Mouse (Mus musculus) left cerebral cortex, postnatal 4 days (tissue): ENCODE results near the gene Rad9a. TPM values are rescaled to one million over a fixed set of nuclear protein-coding genes. Genes with fewer than 3 reads are reported as not detected.

Experiments
- DNase-seq: peaks from one replicate; pipeline ENCODE4 v3.0.0-alpha.2; 2022
- intact Hi-C: fragments of 180-260 bp; cut with DNase I; formaldehyde crosslinking; loops from one replicate; pipeline ENCODE4 v1.15.1; 2025
- total RNA-seq, 2 experiments: library from RNA; stranded (reverse); gene quantifications; 2 replicates each; pipeline ENCODE4 v1.2.3; 2021

Gene Rad9a
- total RNA-seq, 2 experiments from 2014 or later, result 9.8 to 10.6 TPM

- intact Hi-C loops, result loop anchor here (10.0 kb wide), 1 partner anchor 204 kb away; the partner anchor contains the start of gene Ndufv1
- DNase-seq, result no peak
These were observed 17.3 kb upstream of the Rad9a start for GRCm38 (mm10) chr19:4218784-4219183.

- no peak for DNase-seq
- intact Hi-C loops, result loop anchor here (10.0 kb wide), 1 partner anchor 203 kb away; the partner anchor contains the start of gene Ndufv1
These were observed 16.8 kb upstream of the Rad9a start for GRCm38 (mm10) chr19:4218293-4218692.

- DNase-seq, result no peak
- intact Hi-C loops, result loop anchor here (10.0 kb wide), 1 partner anchor 203 kb away; the partner anchor contains the start of gene Ndufv1
These were observed 16.4 kb upstream of the Rad9a start for GRCm38 (mm10) chr19:4217855-4218254.

GRCm38 (mm10) chr19:4217140-4217539 lies 15.7 kb upstream of the Rad9a start:
- intact Hi-C loops, result loop anchor here (10.0 kb wide), 1 partner anchor 202 kb away; the partner anchor contains the start of gene Ndufv1
- DNase-seq, result no peak

- DNase-seq, result no peak
- intact Hi-C loops, result loop anchor here (10.0 kb wide), 1 partner anchor 201 kb away; the partner anchor contains the start of gene Ndufv1
These were observed 14.7 kb upstream of the Rad9a start for GRCm38 (mm10) chr19:4216041-4216685.

- intact Hi-C loops, result loop anchor here (10.0 kb wide), 1 partner anchor 201 kb away; the partner anchor contains the start of gene Ndufv1
- DNase-seq, result no peak
These were observed 14.0 kb upstream of the Rad9a start for GRCm38 (mm10) chr19:4215451-4215840.

- no peak for DNase-seq
- intact Hi-C loops, result loop anchor here (10.0 kb wide), 1 partner anchor 200 kb away; the partner anchor contains the start of gene Ndufv1
These were observed 13.4 kb upstream of the Rad9a start for GRCm38 (mm10) chr19:4214771-4215450.

GRCm38 (mm10) chr19:4214071-4214770 lies 12.8 kb upstream of the Rad9a start, which contains the start of the genes Clcf1 and AC109138.7:
Clcf1 (plus strand) TSS chr19:4214238.
AC109138.7 (plus strand) TSS chr19:4214357.
- DNase-seq, result no peak
- intact Hi-C loops, result loop anchor here (10.0 kb wide), 1 partner anchor 199 kb away; the partner anchor contains the start of gene Ndufv1

GRCm38 (mm10) chr19:4213524-4213974 lies 12.1 kb upstream of the Rad9a start:
- DNase-seq, result no peak
- intact Hi-C loops, result loop anchor here (10.0 kb wide), 1 partner anchor 199 kb away; the partner anchor contains the start of gene Ndufv1

- intact Hi-C loops, result loop anchor here (10.0 kb wide), 1 partner anchor 197 kb away; the partner anchor contains the start of gene Ndufv1
- DNase-seq, result no peak
These were observed 10.6 kb upstream of the Rad9a start for GRCm38 (mm10) chr19:4211891-4212588.

GRCm38 (mm10) chr19:4208563-4208962 lies 7.1 kb upstream of the Rad9a start:
- intact Hi-C loops, result no loop called here
- DNase-seq, result no peak

GRCm38 (mm10) chr19:4206971-4207370 lies 5.5 kb upstream of the Rad9a start:
- intact Hi-C loops, result no loop called here
- DNase-seq, result peak; percentile 71

GRCm38 (mm10) chr19:4204889-4205288 lies 3.4 kb upstream of the Rad9a start:
- intact Hi-C loops, result no loop called here

GRCm38 (mm10) chr19:4203604-4204326 lies 2.3 kb upstream of the Rad9a start:
- intact Hi-C loops, result no loop called here
- no peak for DNase-seq

More at GRCm38 (mm10) chr19:4204889-4205288, 3.4 kb upstream of the Rad9a start:
- no peak for DNase-seq

GRCm38 (mm10) chr19:4203148-4203547 lies 1.7 kb upstream of the Rad9a start:
- intact Hi-C loops, result no loop called here
- no peak for DNase-seq

GRCm38 (mm10) chr19:4202149-4202548 lies 687 bp upstream of the Rad9a start:
- intact Hi-C loops, result no loop called here
- no peak for DNase-seq

GRCm38 (mm10) chr19:4197180-4197579 lies 4.3 kb downstream of the Rad9a start:
- intact Hi-C loops, result no loop called here
- no peak for DNase-seq

GRCm38 (mm10) chr19:4196548-4196947 lies 4.9 kb downstream of the Rad9a start:
- intact Hi-C loops, result no loop called here
- no peak for DNase-seq

GRCm38 (mm10) chr19:4196048-4196447 lies 5.4 kb downstream of the Rad9a start:
- no peak for DNase-seq
- intact Hi-C loops, result no loop called here
